Mouse (Mus musculus) small intestine, adult 10 weeks (tissue): ENCODE results near the gene Cyp3a16. TPM values are rescaled to one million over a fixed set of nuclear protein-coding genes. Genes with fewer than 3 reads are reported as not detected.

Source experiments
- polyA plus RNA-seq: library from polyadenylated mRNA; stranded (reverse); fragments of 350-450 nt; fragmentation: Illumina TruSeq; extraction: RNeasy Lipid Tissue Mini Kit (QIAGEN cat#74804); gene quantifications from one replicate; pipeline ENCODE4 v1.2.3, GENCODE M21; 2014; ENCODE audit warnings: low replicate concordance

Cyp3a16 gene
- polyA plus RNA-seq = not detected

DNA sequence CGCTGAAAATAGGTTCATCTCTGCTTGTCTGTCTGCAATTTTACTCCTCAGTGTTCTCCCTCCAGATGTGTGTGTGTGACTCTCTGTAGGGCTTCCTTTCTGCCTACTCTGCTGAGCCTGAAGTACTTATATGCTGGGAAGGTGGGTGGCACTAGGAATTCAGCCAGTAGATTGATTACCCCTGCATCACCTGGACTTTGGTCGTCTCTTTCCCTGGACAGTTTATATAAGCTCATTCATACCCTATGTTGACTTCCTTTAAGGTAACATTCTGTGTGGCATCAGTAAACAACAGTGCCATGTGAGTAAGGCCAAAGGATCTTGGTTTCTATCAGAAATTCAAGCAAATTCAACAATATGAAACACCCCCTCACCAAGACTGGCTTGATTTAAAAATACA lies at the start of gene Cyp3a16:
TSS of gene Cyp3a16 (minus strand) at position 101 of the 400 bp plus-strand sequence.

Other genes with a start within 250 kb of the Cyp3a16 start
- 89.0 TPM for gene Zfp655, start 238.0 kb downstream of the Cyp3a16 start, polyA plus RNA-seq
- not detected for gene Zscan25, start 189.2 kb downstream of the Cyp3a16 start, polyA plus RNA-seq
- gene Cyp3a57, start 124.4 kb downstream of the Cyp3a16 start, polyA plus RNA-seq = not detected
- not detected for gene Cyp3a41b, start 115.0 kb upstream of the Cyp3a16 start, polyA plus RNA-seq